ENCODE assay signal across 18 mouse cellular contexts in genomic region chr10:44050913-44051312, GRCm38 (mm10).
DNase-seq lines count a peak whose midpoint lies in the region; TF ChIP-seq lines count a peak whose summit lies in the region.
"Had no signal": no experiment of that assay in that cellular context is flagged by ENCODE, and none has a peak within 500 bp of the region (broad histone marks: within the 10 kb centered on the region; RNA-seq: fewer than 3 reads in every experiment).

No protein-coding gene starts in this region.

- no peaks in the 10 kb centered on the region for H3K79me2 ChIP-seq in myocyte (ENCODE audit: control insufficient read depth, insufficient read depth)

- H3ac ChIP-seq in myocyte (ENCODE audit: control insufficient read depth, insufficient read length), result no peak overlapping the region

- no peak overlapping the region for H3K27ac ChIP-seq in heart, embryonic 10.5 days
- H3K27ac ChIP-seq: embryonic facial prominence, embryonic 10.5 days; forebrain, embryonic 13.5 days; gastrocnemius, adult 2 months; hindbrain, embryonic 14.5 days had no signal

- H3K27me3 ChIP-seq in heart, embryonic 10.5 days (ENCODE audit: insufficient read depth, poor library complexity, severe bottlenecking), result no peaks in the 10 kb centered on the region
- no peaks in the 10 kb centered on the region for H3K27me3 ChIP-seq in myocyte (ENCODE audit: control insufficient read depth, insufficient read depth, insufficient read length)
- H3K27me3 ChIP-seq: CH12.LX; forebrain, embryonic 13.5 days had no signal

- WGBS in heart, embryonic 10.5 days, result 86% methylated on average over 6 of the region's 6 CpGs

- DNase-seq in heart, adult 11 months, result peak; percentile 27
- no peak for DNase-seq in heart, embryonic 10.5 days (ENCODE audit: low spot score)
- peak; percentile 24 to 27 for DNase-seq in left cerebral cortex, postnatal 36 days (ENCODE audit: low spot score in 2 of 2)
- DNase-seq in left cerebral cortex, postnatal 10 days (ENCODE audit: extremely low spot score in 1 of 2, low spot score in 2 of 2), result no peak
- peak; percentile 36 for DNase-seq in brain, adult 2 months (ENCODE audit: low read depth, low spot score)
- no peak for DNase-seq in Muller cell, postnatal 12 days (ENCODE audit: inconsistent ontology term)
- DNase-seq: adrenal gland, adult 2 months; adrenal gland, postnatal 25 days; forebrain, postnatal 0 days; gastrocnemius, adult 2 months; gastrocnemius, postnatal 25 days; heart, postnatal 10 days; heart, postnatal 4 days had no signal

- H3K4me1 ChIP-seq in heart, embryonic 10.5 days, result no peaks in the 10 kb centered on the region
- H3K4me1 ChIP-seq: embryonic facial prominence, embryonic 10.5 days; forebrain, embryonic 13.5 days had no signal

- no peak overlapping the region for H3K4me2 ChIP-seq in myocyte (ENCODE audit: low read depth)
- H3K4me2 ChIP-seq: forebrain, embryonic 13.5 days; hindbrain, embryonic 14.5 days had no signal

- TF ChIP-seq POLR2A in myocyte (IDR thresholded peaks at IDR 0.05; ENCODE audit: insufficient read length, low read depth), result no peak

- no peak overlapping the region for H3K4me3 ChIP-seq in heart, embryonic 10.5 days
- no peak overlapping the region for H3K4me3 ChIP-seq in myocyte
- H3K4me3 ChIP-seq: embryonic facial prominence, embryonic 10.5 days; forebrain, embryonic 13.5 days; gastrocnemius, adult 2 months had no signal

- no peaks in the 10 kb centered on the region for H3K9me3 ChIP-seq in heart, embryonic 10.5 days
- H3K9me3 ChIP-seq: embryonic facial prominence, embryonic 10.5 days; forebrain, embryonic 13.5 days had no signal

- no peaks in the 10 kb centered on the region for H3K36me3 ChIP-seq in heart, embryonic 10.5 days
- no peaks in the 10 kb centered on the region for H3K36me3 ChIP-seq in myocyte (ENCODE audit: control insufficient read depth, insufficient read depth)
- H3K36me3 ChIP-seq: embryonic facial prominence, embryonic 10.5 days had no signal

- intact Hi-C loops in left cerebral cortex, postnatal 36 days (cut with DNase I), result no loop called here
- intact Hi-C loops in left cerebral cortex, postnatal 10 days (cut with DNase I), result no loop called here

TF ChIP-seq in myocyte, 11 proteins besides CTCF, POLR2A, EP300 and RAD21:
- peak in 1 of 3 experiments; percentile 77 for TF ChIP-seq MYOG (IDR thresholded peaks at IDR 0.05; ENCODE audit: control insufficient read depth in 1 of 3, insufficient read depth in 1 of 3, insufficient read length in 2 of 3, low read depth in 2 of 3)
- TF ChIP-seq MYOD1 (IDR thresholded peaks at IDR 0.05; ENCODE audit: control insufficient read depth in 1 of 3, insufficient read length in 2 of 3, low read depth in 2 of 3), result peak in 2 of 3 experiments; percentile 65 to 79
- TF ChIP-seq TCF12 (IDR thresholded peaks at IDR 0.05; ENCODE audit: insufficient read depth, poor library complexity, severe bottlenecking), result peak; percentile 3
- TF ChIP-seq E2F4 (IDR thresholded peaks at IDR 0.05; ENCODE audit: insufficient read depth), result no peak
- no peak for TF ChIP-seq SRF (IDR thresholded peaks at IDR 0.05; ENCODE audit: control insufficient read depth, insufficient read length, low read depth)

Comparison
In these comparisons a context has a peak if more than half of its experiments do, and no peak if none do; other contexts are left out.
1. DNase-seq: peak in heart, adult 11 months (single experiment), left cerebral cortex, postnatal 36 days (2 of 2) and brain, adult 2 months (single experiment); none in heart, embryonic 10.5 days (single experiment), left cerebral cortex, postnatal 10 days (0 of 2) and Muller cell, postnatal 12 days (single experiment).